Mouse (Mus musculus): ENCODE data around the gene Agr3. TPM values are rescaled to one million over a fixed set of nuclear protein-coding genes. Genes with fewer than 3 reads are reported as not detected.

Gene Agr3
- polyA plus RNA-seq (2015; fragmentation: Nextera tagmentation; extraction: Ambion mirVana) = 0.39 and 0.42 TPM in 2 replicates

DNA sequence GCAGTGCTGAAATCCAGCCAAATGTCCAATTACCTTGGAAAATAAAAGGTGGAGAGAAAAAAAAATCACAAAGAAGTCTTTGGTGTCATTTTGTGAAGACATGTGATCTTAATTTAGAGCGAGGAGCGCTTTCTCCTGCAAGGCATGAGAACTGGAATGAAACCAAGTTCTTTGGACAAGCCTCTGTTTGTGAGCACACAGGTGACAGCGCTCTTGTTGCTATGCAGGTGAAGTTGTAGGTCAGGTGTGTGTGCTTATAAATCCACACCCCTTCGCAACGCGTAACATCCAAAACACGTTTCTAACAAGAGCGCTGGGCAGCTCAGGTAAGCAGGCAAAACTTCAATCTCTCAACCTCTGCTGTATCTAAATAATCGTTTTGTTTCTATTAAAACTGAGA is at the start of gene Agr3:
Agr3 (plus strand) TSS at position 219 of the 400 bp plus-strand sequence.
- Histone ChIP-seq H3K27ac (ENCODE audit: low read depth, low read length) (no peak within 1 kb of the TSS), H3K27me3 (replicated peaks; ENCODE audit: control insufficient read depth, insufficient read depth, low read length) (no peaks in the 10 kb centered on the region), H3K4me1 (ENCODE audit: control insufficient read depth, insufficient read depth, low read depth, low read length) (no peaks in the 10 kb centered on the region), H3K4me2 (ENCODE audit: low read length) (no peak within 1 kb of the TSS), H3K36me3 (ENCODE audit: control insufficient read depth, insufficient read depth, low read length) (no peaks in the 10 kb centered on the region), H3K9me3 (ENCODE audit: control insufficient read depth, low read length) (no peaks in the 10 kb centered on the region), H3K9ac (ENCODE audit: low read depth, low read length) (no peak within 1 kb of the TSS), H3K4me3 (ENCODE audit: low read length) (no peak within 1 kb of the TSS)
- ATAC-seq = no peak
- 89% methylated on average over 9 of the region's 9 CpGs for WGBS

DNA sequence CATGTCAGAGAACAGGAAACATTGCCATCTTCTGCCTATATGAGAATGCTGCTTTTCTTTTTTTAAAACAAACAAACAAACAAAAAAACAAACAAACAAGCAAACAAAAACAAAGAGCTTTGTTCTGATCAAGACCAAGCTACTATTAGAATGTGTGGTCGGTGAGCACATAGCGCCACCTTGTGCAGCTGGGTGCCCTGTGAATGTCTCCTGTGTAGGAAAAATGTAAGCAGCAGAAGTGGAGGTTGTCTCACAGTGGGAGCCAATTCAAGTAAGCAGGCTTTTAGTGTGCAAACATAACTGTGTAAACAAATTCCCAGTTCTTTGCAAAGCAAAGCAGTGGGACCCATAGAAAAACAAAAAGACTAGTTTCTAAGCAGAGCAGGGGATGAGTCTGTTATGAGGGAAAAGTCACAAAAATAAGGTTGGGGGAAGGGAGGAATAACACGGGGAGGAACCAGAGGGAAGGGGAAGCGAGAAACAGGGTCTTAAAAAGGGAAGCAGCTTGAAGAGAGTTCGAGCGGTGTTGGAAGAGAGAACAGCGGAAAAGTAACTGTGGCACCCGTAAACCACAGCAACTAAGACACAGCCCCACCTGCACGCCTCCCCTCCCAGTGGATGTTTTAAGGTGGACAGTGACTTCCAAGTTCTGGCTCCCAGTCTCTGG is 40.4 kb upstream of the Agr3 start:
- Histone ChIP-seq H3K27me3 (replicated peaks; ENCODE audit: control insufficient read depth, insufficient read depth, low read length) (no peaks in the 10 kb centered on the region), H3K9me3 (ENCODE audit: control insufficient read depth, low read length) (no peaks in the 10 kb centered on the region), H3K27ac (ENCODE audit: low read depth, low read length) (no peak overlapping the region), H3K4me2 (ENCODE audit: low read length) (no peak overlapping the region), H3K4me1 (ENCODE audit: control insufficient read depth, insufficient read depth, low read depth, low read length) (no peaks in the 10 kb centered on the region), H3K36me3 (ENCODE audit: control insufficient read depth, insufficient read depth, low read length) (no peaks in the 10 kb centered on the region), H3K4me3 (ENCODE audit: low read length) (no peak overlapping the region), H3K9ac (ENCODE audit: low read depth, low read length) (no peak overlapping the region)
- ATAC-seq = peak; percentile 69; the same call in 1 of the 2 replicates
- WGBS = 58% methylated on average over 9 of the region's 9 CpGs

DNA sequence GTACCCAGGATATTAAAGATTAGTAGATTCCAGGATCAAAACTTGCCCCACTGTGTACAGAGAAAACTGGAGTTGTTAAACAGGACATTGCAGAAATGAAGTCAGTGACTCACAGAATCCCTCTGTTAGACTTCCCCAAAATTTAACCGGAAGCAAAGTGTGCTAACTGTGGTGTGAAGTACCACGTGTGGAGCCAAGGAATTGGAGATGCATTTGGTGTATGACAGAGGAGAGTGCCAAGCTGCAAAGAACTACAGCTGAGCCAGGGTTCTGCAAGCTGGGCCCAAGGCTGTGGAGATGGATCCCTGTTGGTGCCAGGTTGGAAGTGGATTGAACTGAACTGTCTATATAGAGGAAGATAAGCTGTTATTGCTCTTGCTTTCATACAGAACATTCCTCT is 36.0 kb upstream of the Agr3 start:
- Histone ChIP-seq H3K9ac (ENCODE audit: low read depth, low read length) (no peak overlapping the region), H3K4me2 (ENCODE audit: low read length) (no peak overlapping the region), H3K4me3 (ENCODE audit: low read length) (no peak overlapping the region), H3K27ac (ENCODE audit: low read depth, low read length) (no peak overlapping the region), H3K9me3 (ENCODE audit: control insufficient read depth, low read length) (no peaks in the 10 kb centered on the region), H3K27me3 (replicated peaks; ENCODE audit: control insufficient read depth, insufficient read depth, low read length) (no peaks in the 10 kb centered on the region), H3K4me1 (ENCODE audit: control insufficient read depth, insufficient read depth, low read depth, low read length) (peaks cover 2% of the 10 kb centered on the region; the same call in 1 of the 2 replicates), H3K36me3 (ENCODE audit: control insufficient read depth, insufficient read depth, low read length) (no peaks in the 10 kb centered on the region)
- ATAC-seq = no peak
- WGBS = 75% methylated on average over 2 of the region's 2 CpGs

DNA sequence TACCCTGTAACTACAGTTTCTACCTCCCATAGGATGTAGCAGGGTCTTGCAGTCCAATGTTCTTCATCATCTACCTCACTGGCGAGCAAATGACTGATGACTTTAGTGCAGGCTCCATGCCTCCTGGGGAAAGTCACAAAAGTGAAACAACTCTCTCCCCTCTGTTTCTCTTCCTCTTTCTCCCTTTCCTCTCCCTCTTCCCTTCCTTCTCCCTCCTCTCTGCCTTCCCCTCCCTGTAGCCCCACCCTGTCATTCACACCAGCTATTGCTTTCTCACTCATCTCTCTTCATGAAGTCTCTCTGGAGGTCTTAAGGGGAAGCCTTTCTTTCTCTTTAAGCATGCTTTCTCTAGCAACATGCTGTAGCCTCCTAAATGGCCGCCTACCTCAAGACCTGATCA is 34.7 kb upstream of the Agr3 start:
- ATAC-seq = no peak
- Histone ChIP-seq H3K4me1 (ENCODE audit: control insufficient read depth, insufficient read depth, low read depth, low read length) (peaks cover 4% of the 10 kb centered on the region; the same call in 1 of the 2 replicates), H3K4me3 (ENCODE audit: low read length) (no peak overlapping the region), H3K27me3 (replicated peaks; ENCODE audit: control insufficient read depth, insufficient read depth, low read length) (no peaks in the 10 kb centered on the region), H3K4me2 (ENCODE audit: low read length) (no peak overlapping the region), H3K9me3 (ENCODE audit: control insufficient read depth, low read length) (no peaks in the 10 kb centered on the region), H3K36me3 (ENCODE audit: control insufficient read depth, insufficient read depth, low read length) (no peaks in the 10 kb centered on the region), H3K9ac (ENCODE audit: low read depth, low read length) (no peak overlapping the region), H3K27ac (ENCODE audit: low read depth, low read length) (no peak overlapping the region)
- WGBS = 74% methylated on average over 2 of the region's 2 CpGs

DNA sequence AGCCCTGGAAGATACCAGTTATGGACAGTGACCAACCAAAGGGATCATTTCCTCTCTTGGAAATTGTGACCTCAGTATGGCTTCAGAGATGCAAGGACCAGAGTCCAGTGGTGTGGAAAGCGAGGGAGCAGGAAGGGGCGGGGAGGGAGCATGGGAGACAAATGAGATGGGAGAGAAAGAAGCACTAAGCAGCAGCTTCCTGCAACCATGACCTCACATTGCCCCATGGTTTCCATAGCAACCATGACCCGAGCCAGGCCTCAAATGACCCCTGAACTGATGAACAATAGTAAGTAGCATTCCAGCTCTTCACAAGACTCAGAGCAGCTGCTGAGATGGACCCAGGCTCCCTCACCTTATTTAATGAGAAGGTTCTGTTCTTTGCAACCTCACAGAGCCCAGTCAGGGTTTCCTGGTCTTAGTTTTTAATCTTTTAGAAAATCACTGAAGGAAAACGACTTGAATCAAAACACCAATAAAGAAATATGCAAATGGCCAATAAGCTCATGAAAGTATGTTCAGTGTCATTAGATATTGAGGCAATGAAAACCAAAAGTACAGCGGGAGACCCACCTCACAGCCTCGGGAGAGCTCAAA is 31.0 kb upstream of the Agr3 start:
- ATAC-seq = no peak
- no peaks in the 10 kb centered on the region for H3K9me3 ChIP-seq (ENCODE audit: control insufficient read depth, low read length)
- no peak overlapping the region for H3K27ac ChIP-seq (ENCODE audit: low read depth, low read length)
- no peak overlapping the region for H3K9ac ChIP-seq (ENCODE audit: low read depth, low read length)
- no peak overlapping the region for H3K4me3 ChIP-seq (ENCODE audit: low read length)
- WGBS = 7% methylated on average over 6 of the region's 6 CpGs
- H3K36me3 ChIP-seq (ENCODE audit: control insufficient read depth, insufficient read depth, low read length) = no peaks in the 10 kb centered on the region
- H3K4me2 ChIP-seq (ENCODE audit: low read length) = no peak overlapping the region
- peaks cover 10% of the 10 kb centered on the region for H3K4me1 ChIP-seq (ENCODE audit: control insufficient read depth, insufficient read depth, low read depth, low read length)
- no peaks in the 10 kb centered on the region for H3K27me3 ChIP-seq (replicated peaks; ENCODE audit: control insufficient read depth, insufficient read depth, low read length)

DNA sequence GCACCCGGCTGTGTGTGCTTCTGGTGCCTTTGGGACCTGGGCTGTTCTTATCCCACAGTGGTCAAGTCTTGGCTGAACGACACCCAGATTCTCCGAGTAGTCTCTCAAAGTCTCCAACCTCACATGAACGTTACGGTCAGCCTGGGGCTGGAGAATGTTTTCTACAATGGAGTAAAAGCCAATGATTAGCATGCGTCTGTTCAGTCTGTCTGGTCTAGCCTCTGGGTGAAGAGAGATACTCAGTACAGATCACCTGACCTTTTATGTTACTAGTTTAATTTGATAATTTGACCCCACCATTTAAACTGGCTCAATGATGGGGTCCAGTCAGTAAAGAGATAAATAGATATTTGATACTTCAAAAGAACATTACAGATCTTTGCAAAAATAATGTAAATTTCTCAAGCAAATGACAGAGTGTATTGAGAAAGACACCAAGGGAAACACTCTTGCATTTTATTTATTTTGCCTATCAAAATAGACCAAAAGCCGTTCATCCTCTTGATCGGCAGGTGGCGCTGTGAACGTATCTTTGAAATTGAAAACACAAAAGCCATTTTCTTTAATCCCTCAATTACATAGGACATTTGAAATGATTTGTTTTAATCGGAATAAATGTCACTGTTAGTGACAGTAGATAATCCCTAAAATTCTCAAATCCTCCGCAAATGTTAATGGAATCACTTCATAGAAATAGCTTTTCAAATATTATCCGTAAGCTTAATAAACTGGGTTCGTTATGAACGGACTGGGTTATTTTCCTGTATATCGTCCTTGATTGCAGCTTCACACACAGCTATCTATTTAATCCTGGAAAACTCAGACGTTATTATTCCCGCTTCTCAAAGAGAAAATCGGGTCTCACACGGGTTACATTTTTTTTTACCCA is 29.3 kb upstream of the Agr3 start:
- WGBS = 15% methylated on average over 20 of the region's 20 CpGs
- H3K27ac ChIP-seq (ENCODE audit: low read depth, low read length) = peak overlapping the region; percentile 73
- no peaks in the 10 kb centered on the region for H3K9me3 ChIP-seq (ENCODE audit: control insufficient read depth, low read length)
- H3K9ac ChIP-seq (ENCODE audit: low read depth, low read length) = peak overlapping the region; percentile 64
- H3K4me1 ChIP-seq (ENCODE audit: control insufficient read depth, insufficient read depth, low read depth, low read length) = peaks cover 10% of the 10 kb centered on the region
- peak; percentile 63 for ATAC-seq
- peak overlapping the region; percentile 45 for H3K4me3 ChIP-seq (ENCODE audit: low read length)
- H3K27me3 ChIP-seq (replicated peaks; ENCODE audit: control insufficient read depth, insufficient read depth, low read length) = no peaks in the 10 kb centered on the region
- H3K36me3 ChIP-seq (ENCODE audit: control insufficient read depth, insufficient read depth, low read length) = no peaks in the 10 kb centered on the region
- H3K4me2 ChIP-seq (ENCODE audit: low read length) = peak overlapping the region; percentile 67

DNA sequence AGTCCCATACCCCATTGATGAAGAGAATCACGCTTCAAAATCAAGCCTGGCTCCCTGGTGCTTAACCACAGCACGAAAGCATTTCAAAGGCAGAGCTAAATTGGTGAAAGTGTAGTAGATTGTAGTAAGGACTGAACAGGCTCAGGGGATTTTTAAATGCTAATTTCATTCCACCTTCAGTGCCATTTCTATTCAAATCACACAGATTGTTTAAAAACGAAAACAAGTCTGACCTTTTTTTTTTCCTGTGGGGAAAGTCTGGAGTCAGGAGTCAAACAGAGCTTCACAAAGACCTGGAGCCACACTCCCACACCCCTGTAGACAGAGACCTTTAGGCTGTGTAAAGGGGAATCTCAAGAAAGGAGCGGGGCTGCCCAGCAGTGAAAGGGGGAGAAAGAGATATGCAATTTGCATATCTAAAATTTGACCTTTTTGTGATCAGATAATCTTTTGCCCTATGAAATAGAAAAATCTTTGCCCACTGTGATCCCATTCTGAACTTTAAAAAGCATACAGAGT is 28.6 kb upstream of the Agr3 start:
- H3K4me1 ChIP-seq (ENCODE audit: control insufficient read depth, insufficient read depth, low read depth, low read length) = peaks cover 10% of the 10 kb centered on the region
- peak overlapping the region; percentile 64 for H3K9ac ChIP-seq (ENCODE audit: low read depth, low read length)
- H3K27me3 ChIP-seq (replicated peaks; ENCODE audit: control insufficient read depth, insufficient read depth, low read length) = no peaks in the 10 kb centered on the region
- H3K4me2 ChIP-seq (ENCODE audit: low read length) = peak overlapping the region; percentile 67
- H3K36me3 ChIP-seq (ENCODE audit: control insufficient read depth, insufficient read depth, low read length) = no peaks in the 10 kb centered on the region
- H3K9me3 ChIP-seq (ENCODE audit: control insufficient read depth, low read length) = no peaks in the 10 kb centered on the region
- H3K27ac ChIP-seq (ENCODE audit: low read depth, low read length) = peak overlapping the region; percentile 73
- H3K4me3 ChIP-seq (ENCODE audit: low read length) = peak overlapping the region; percentile 45
- peak; percentile 69 for ATAC-seq
- WGBS = 4% methylated on average over 4 of the region's 4 CpGs

DNA sequence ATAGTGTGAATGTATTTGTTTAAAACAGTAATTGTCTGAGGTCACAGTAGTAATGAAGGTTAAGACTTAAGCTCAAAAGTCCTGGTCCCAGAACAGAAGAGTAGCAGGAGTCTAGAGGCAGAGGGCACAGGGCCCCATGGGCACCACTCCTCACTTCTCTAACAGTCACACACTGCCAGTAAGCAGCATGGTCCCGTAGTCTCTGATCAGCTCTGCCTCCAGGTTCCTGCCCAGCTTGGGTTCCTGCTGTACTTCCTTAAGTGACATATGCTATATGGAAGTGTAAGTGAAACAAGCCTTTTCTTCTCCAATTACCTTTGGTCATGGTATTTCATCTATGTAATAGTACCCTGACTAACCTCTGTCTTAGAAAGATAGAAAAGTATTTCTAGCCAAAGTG is 14.8 kb upstream of the Agr3 start:
- H3K36me3 ChIP-seq (ENCODE audit: control insufficient read depth, insufficient read depth, low read length) = no peaks in the 10 kb centered on the region
- H3K4me1 ChIP-seq (ENCODE audit: control insufficient read depth, insufficient read depth, low read depth, low read length) = no peaks in the 10 kb centered on the region
- no peaks in the 10 kb centered on the region for H3K27me3 ChIP-seq (replicated peaks; ENCODE audit: control insufficient read depth, insufficient read depth, low read length)
- H3K9me3 ChIP-seq (ENCODE audit: control insufficient read depth, low read length) = no peaks in the 10 kb centered on the region
- no peak overlapping the region for H3K4me3 ChIP-seq (ENCODE audit: low read length)
- 81% methylated on average over 1 of the region's 1 CpGs for WGBS
- no peak for ATAC-seq
- H3K9ac ChIP-seq (ENCODE audit: low read depth, low read length) = no peak overlapping the region
- no peak overlapping the region for H3K4me2 ChIP-seq (ENCODE audit: low read length)
- no peak overlapping the region for H3K27ac ChIP-seq (ENCODE audit: low read depth, low read length)

DNA sequence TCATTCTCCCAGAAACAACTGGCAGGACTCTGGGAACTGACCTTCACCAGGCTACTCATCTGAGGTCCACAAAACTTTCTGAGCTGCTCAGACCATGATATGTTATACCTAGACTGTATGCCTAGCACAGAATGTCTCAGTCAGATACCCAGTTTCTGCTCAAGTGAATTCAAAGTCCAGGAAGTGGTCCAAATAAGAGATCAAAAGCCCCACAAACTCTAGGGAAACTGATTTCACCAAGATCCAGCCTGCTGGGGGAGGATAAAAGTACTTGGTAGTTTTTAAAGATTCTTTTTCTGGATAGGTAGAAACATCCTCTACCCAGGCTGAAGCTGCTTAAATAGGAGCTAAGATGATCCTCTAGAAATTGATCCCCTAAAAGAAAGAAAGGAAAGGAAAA is 9.6 kb upstream of the Agr3 start:
- H3K9ac ChIP-seq (ENCODE audit: low read depth, low read length) = no peak overlapping the region
- no peaks in the 10 kb centered on the region for H3K27me3 ChIP-seq (replicated peaks; ENCODE audit: control insufficient read depth, insufficient read depth, low read length)
- H3K4me3 ChIP-seq (ENCODE audit: low read length) = no peak overlapping the region
- H3K4me2 ChIP-seq (ENCODE audit: low read length) = no peak overlapping the region
- no peaks in the 10 kb centered on the region for H3K36me3 ChIP-seq (ENCODE audit: control insufficient read depth, insufficient read depth, low read length)
- H3K27ac ChIP-seq (ENCODE audit: low read depth, low read length) = no peak overlapping the region
- no peaks in the 10 kb centered on the region for H3K9me3 ChIP-seq (ENCODE audit: control insufficient read depth, low read length)
- ATAC-seq = no peak
- H3K4me1 ChIP-seq (ENCODE audit: control insufficient read depth, insufficient read depth, low read depth, low read length) = no peaks in the 10 kb centered on the region

Measured in hindbrain, embryonic 16.5 days (tissue).